Mouse (Mus musculus): Measurements from ENCODE around the gene Atrnl1.

- TF ChIP-seq CTCF (IDR thresholded peaks at IDR 0.05; ENCODE audit: extremely low read depth, insufficient read depth, insufficient read length, insufficient replicate concordance) (no peak), POLR2A (IDR thresholded peaks at IDR 0.05; ENCODE audit: low read depth, low read length) (no peak)
These were observed 466.1 kb downstream of the Atrnl1 start for GRCm38 (mm10) chr19:58076961-58077371.
